Comparison of ENCODE assay signal across 10 mouse cellular contexts in genomic region chr7:44704363-44704762, GRCm38 (mm10). TPM values are rescaled to one million over a fixed set of nuclear protein-coding genes. Genes with fewer than 3 reads are reported as not detected.
A peak's percentile ranks its signal among the peaks of the same experiment; 100 is the strongest.
DNase-seq lines count a peak whose midpoint lies in the region; ATAC-seq and TF ChIP-seq lines count a peak whose summit lies in the region.
"Had no signal": no experiment of that assay in that cellular context is flagged by ENCODE, and none has a peak within 500 bp of the region (broad histone marks: within the 10 kb centered on the region; RNA-seq: fewer than 3 reads in every experiment).

No protein-coding gene starts in this region.

- no peak overlapping the region for H3K4me2 ChIP-seq in forebrain, embryonic 14.5 days (ENCODE audit: low read length)
- no peak overlapping the region for H3K4me2 ChIP-seq in midbrain, embryonic 14.5 days (ENCODE audit: low read length)
- H3K4me2 ChIP-seq in midbrain, embryonic 15.5 days = no peak overlapping the region
- H3K4me2 ChIP-seq: heart, embryonic 13.5 days; lung, embryonic 15.5 days had no signal

- TF ChIP-seq POLR2A in bone marrow, adult 2 months (IDR thresholded peaks at IDR 0.05; ENCODE audit: borderline replicate concordance, control insufficient read depth, low read depth, low read length) = no peak

- H3K9ac ChIP-seq in forebrain, embryonic 14.5 days (ENCODE audit: low read length) = no peak overlapping the region
- H3K9ac ChIP-seq in midbrain, embryonic 14.5 days (replicated peaks; ENCODE audit: low read length) = no peak overlapping the region
- no peak overlapping the region for H3K9ac ChIP-seq in midbrain, embryonic 15.5 days
- H3K9ac ChIP-seq: heart, embryonic 13.5 days; lung, embryonic 15.5 days had no signal

- WGBS in forebrain, embryonic 14.5 days = 55% methylated on average over 3 of the region's 3 CpGs
- WGBS in forebrain, embryonic 10.5 days = 58% methylated on average over 3 of the region's 3 CpGs
- WGBS in midbrain, embryonic 14.5 days = 56% methylated on average over 3 of the region's 3 CpGs
- WGBS in midbrain, embryonic 15.5 days = 57% methylated on average over 3 of the region's 3 CpGs
- WGBS in bone marrow, adult 2 months = 56% methylated on average over 3 of the region's 3 CpGs

- peak; percentile 48 for DNase-seq in forebrain, embryonic 14.5 days (ENCODE audit: low spot score)
- no peak for DNase-seq in forebrain, embryonic 10.5 days (ENCODE audit: extremely low spot score, low spot score)
- DNase-seq in midbrain, embryonic 14.5 days = peak; percentile 61
- DNase-seq in kidney, postnatal 4 days = peak; percentile 60 to 61
- peak; percentile 15 for DNase-seq in thymus, postnatal 0 days (ENCODE audit: low spot score)
- DNase-seq in ovary, postnatal 36 days (ENCODE audit: low spot score) = no peak

- H3K4me3 ChIP-seq in forebrain, embryonic 14.5 days (ENCODE audit: low read depth, low read length) = no peak overlapping the region
- no peak overlapping the region for H3K4me3 ChIP-seq in forebrain, embryonic 10.5 days
- H3K4me3 ChIP-seq in midbrain, embryonic 14.5 days (replicated peaks; ENCODE audit: low read depth, low read length) = no peak overlapping the region
- H3K4me3 ChIP-seq in midbrain, embryonic 15.5 days = no peak overlapping the region
- no peak overlapping the region for H3K4me3 ChIP-seq in bone marrow, adult 2 months (replicated peaks; ENCODE audit: control insufficient read depth, low read depth, low read length)
- H3K4me3 ChIP-seq: heart, embryonic 13.5 days; lung, embryonic 15.5 days had no signal

- H3K36me3 ChIP-seq in forebrain, embryonic 14.5 days (ENCODE audit: control insufficient read depth, insufficient read depth, low read length) = no peaks in the 10 kb centered on the region
- H3K36me3 ChIP-seq in forebrain, embryonic 10.5 days (replicated peaks) = no peaks in the 10 kb centered on the region
- H3K36me3 ChIP-seq in midbrain, embryonic 14.5 days (ENCODE audit: control insufficient read depth, insufficient read depth, low read length) = no peaks in the 10 kb centered on the region
- no peaks in the 10 kb centered on the region for H3K36me3 ChIP-seq in midbrain, embryonic 15.5 days (replicated peaks)
- H3K36me3 ChIP-seq: heart, embryonic 13.5 days; lung, embryonic 15.5 days had no signal

- no peaks in the 10 kb centered on the region for H3K9me3 ChIP-seq in forebrain, embryonic 14.5 days (replicated peaks; ENCODE audit: control insufficient read depth, low read length)
- no peaks in the 10 kb centered on the region for H3K9me3 ChIP-seq in forebrain, embryonic 10.5 days
- no peaks in the 10 kb centered on the region for H3K9me3 ChIP-seq in midbrain, embryonic 14.5 days (ENCODE audit: control insufficient read depth, low read length)
- H3K9me3 ChIP-seq in midbrain, embryonic 15.5 days = no peaks in the 10 kb centered on the region
- H3K9me3 ChIP-seq: lung, embryonic 15.5 days had no signal

- H3K27me3 ChIP-seq in forebrain, embryonic 14.5 days (replicated peaks; ENCODE audit: control insufficient read depth, insufficient read depth, low read length) = no peaks in the 10 kb centered on the region
- no peaks in the 10 kb centered on the region for H3K27me3 ChIP-seq in forebrain, embryonic 10.5 days (ENCODE audit: poor library complexity, severe bottlenecking)
- no peaks in the 10 kb centered on the region for H3K27me3 ChIP-seq in midbrain, embryonic 14.5 days (ENCODE audit: control insufficient read depth, insufficient read depth, low read length)
- no peaks in the 10 kb centered on the region; the same call in 1 of the 2 replicates for H3K27me3 ChIP-seq in midbrain, embryonic 15.5 days (replicated peaks)
- H3K27me3 ChIP-seq: lung, embryonic 15.5 days had no signal

- H3K4me1 ChIP-seq in forebrain, embryonic 14.5 days (ENCODE audit: control insufficient read depth, insufficient read depth, low read length) = no peaks in the 10 kb centered on the region
- peaks cover 11% of the 10 kb centered on the region for H3K4me1 ChIP-seq in forebrain, embryonic 10.5 days
- H3K4me1 ChIP-seq in midbrain, embryonic 14.5 days (ENCODE audit: control insufficient read depth, insufficient read depth, low read length) = no peaks in the 10 kb centered on the region
- no peaks in the 10 kb centered on the region for H3K4me1 ChIP-seq in midbrain, embryonic 15.5 days
- no peaks in the 10 kb centered on the region for H3K4me1 ChIP-seq in bone marrow, adult 2 months (ENCODE audit: control insufficient read depth, insufficient read depth, low read length)
- H3K4me1 ChIP-seq: heart, embryonic 13.5 days; lung, embryonic 15.5 days had no signal

- 0 out of 2 replicates have a peak, but pooled peaks have one; percentile 4 for TF ChIP-seq CTCF in bone marrow, adult 2 months (IDR thresholded peaks at IDR 0.05; ENCODE audit: control insufficient read depth, insufficient read depth, low read length)

- H3K27ac ChIP-seq in forebrain, embryonic 14.5 days (ENCODE audit: low read depth, low read length) = no peak overlapping the region
- no peak overlapping the region for H3K27ac ChIP-seq in forebrain, embryonic 10.5 days
- H3K27ac ChIP-seq in midbrain, embryonic 14.5 days (replicated peaks; ENCODE audit: low read depth, low read length) = no peak overlapping the region
- no peak overlapping the region for H3K27ac ChIP-seq in midbrain, embryonic 15.5 days
- H3K27ac ChIP-seq in bone marrow, adult 2 months (ENCODE audit: control insufficient read depth, insufficient read depth, low read depth, low read length, poor library complexity) = no peak overlapping the region
- H3K27ac ChIP-seq: heart, embryonic 13.5 days; lung, embryonic 15.5 days had no signal

- no peak for ATAC-seq in forebrain, embryonic 14.5 days
- no peak for ATAC-seq in midbrain, embryonic 14.5 days (ENCODE audit: low FRiP score, low TSS enrichment)
- no peak for ATAC-seq in midbrain, embryonic 15.5 days (replicated peaks)

RNA-seq across cellular contexts. Expression of gene Izumo2, which starts 4.2 kb away (rescaled TPM):
- not detected in 2 replicates for polyA plus RNA-seq in forebrain, embryonic 14.5 days (2014; fragmentation: Nextera tagmentation; extraction: Ambion mirVana)
- not detected in 2 replicates for polyA plus RNA-seq in forebrain, embryonic 10.5 days (2016; fragmentation: Nextera tagmentation; extraction: Ambion mirVana)
- not detected in 2 replicates for polyA plus RNA-seq in midbrain, embryonic 14.5 days (2014; fragmentation: Nextera tagmentation; extraction: Ambion mirVana)
- not detected in 2 replicates for polyA plus RNA-seq in midbrain, embryonic 15.5 days (2015; fragmentation: Nextera tagmentation; extraction: Ambion mirVana)
- not detected in 2 replicates for polyA plus RNA-seq in bone marrow, adult 2 months (2011; ENCODE audit: insufficient read depth, insufficient read length, low replicate concordance, missing spikeins)
- not detected in 2 replicates for polyA plus RNA-seq in thymus, postnatal 0 days (2015; fragmentation: Nextera tagmentation; extraction: Ambion mirVana)
- polyA plus RNA-seq: heart, embryonic 13.5 days; lung, embryonic 15.5 days had no signal

RNA-seq across cellular contexts. Expression of gene Myh14, which starts 33.7 kb away (rescaled TPM):
- 0.74 and 1.1 TPM in 2 replicates for polyA plus RNA-seq in forebrain, embryonic 14.5 days (2014; fragmentation: Nextera tagmentation; extraction: Ambion mirVana)
- polyA plus RNA-seq in forebrain, embryonic 10.5 days (2016; fragmentation: Nextera tagmentation; extraction: Ambion mirVana) = 1.5 and 1.8 TPM in 2 replicates
- polyA plus RNA-seq in midbrain, embryonic 14.5 days (2014; fragmentation: Nextera tagmentation; extraction: Ambion mirVana) = 2.5 and 2.7 TPM in 2 replicates
- polyA plus RNA-seq in midbrain, embryonic 15.5 days (2015; fragmentation: Nextera tagmentation; extraction: Ambion mirVana) = 2.3 and 2.9 TPM in 2 replicates
- polyA plus RNA-seq in bone marrow, adult 2 months (2011; ENCODE audit: insufficient read depth, insufficient read length, low replicate concordance, missing spikeins) = 0.41 TPM in 1 of 2 replicates, not detected in the other
- polyA plus RNA-seq in thymus, postnatal 0 days (2015; fragmentation: Nextera tagmentation; extraction: Ambion mirVana) = 0.66 and 1.0 TPM in 2 replicates

RNA-seq across cellular contexts. Expression of gene Vrk3, which starts 43.9 kb away (rescaled TPM):
- 32.0 and 33.5 TPM in 2 replicates for polyA plus RNA-seq in forebrain, embryonic 14.5 days (2014; fragmentation: Nextera tagmentation; extraction: Ambion mirVana)
- polyA plus RNA-seq in forebrain, embryonic 10.5 days (2016; fragmentation: Nextera tagmentation; extraction: Ambion mirVana) = 42.1 and 43.4 TPM in 2 replicates
- 22.6 and 26.8 TPM in 2 replicates for polyA plus RNA-seq in midbrain, embryonic 14.5 days (2014; fragmentation: Nextera tagmentation; extraction: Ambion mirVana)
- 28.4 and 29.7 TPM in 2 replicates for polyA plus RNA-seq in midbrain, embryonic 15.5 days (2015; fragmentation: Nextera tagmentation; extraction: Ambion mirVana)
- 21.6 and 33.6 TPM in 2 replicates for polyA plus RNA-seq in bone marrow, adult 2 months (2011; ENCODE audit: insufficient read depth, insufficient read length, low replicate concordance, missing spikeins)
- polyA plus RNA-seq in thymus, postnatal 0 days (2015; fragmentation: Nextera tagmentation; extraction: Ambion mirVana) = 63.7 and 66.8 TPM in 2 replicates

RNA-seq across cellular contexts. Expression of gene Zfp473, which starts 46.5 kb away (rescaled TPM):
- 1.2 and 1.3 TPM in 2 replicates for polyA plus RNA-seq in forebrain, embryonic 14.5 days (2014; fragmentation: Nextera tagmentation; extraction: Ambion mirVana)
- 3.5 and 4.3 TPM in 2 replicates for polyA plus RNA-seq in forebrain, embryonic 10.5 days (2016; fragmentation: Nextera tagmentation; extraction: Ambion mirVana)
- 0.58 and 0.89 TPM in 2 replicates for polyA plus RNA-seq in midbrain, embryonic 14.5 days (2014; fragmentation: Nextera tagmentation; extraction: Ambion mirVana)
- polyA plus RNA-seq in midbrain, embryonic 15.5 days (2015; fragmentation: Nextera tagmentation; extraction: Ambion mirVana) = 1.4 and 1.5 TPM in 2 replicates
- polyA plus RNA-seq in bone marrow, adult 2 months (2011; ENCODE audit: insufficient read depth, insufficient read length, low replicate concordance, missing spikeins) = 0.99 and 2.3 TPM in 2 replicates
- polyA plus RNA-seq in thymus, postnatal 0 days (2015; fragmentation: Nextera tagmentation; extraction: Ambion mirVana) = 0.82 and 1.7 TPM in 2 replicates

Comparison
In these comparisons a context has a peak if more than half of its experiments do, and no peak if none do; other contexts are left out.
1. DNase-seq: peak in forebrain, embryonic 14.5 days (single experiment), midbrain, embryonic 14.5 days (single experiment), kidney, postnatal 4 days (2 of 2) and thymus, postnatal 0 days (single experiment); none in forebrain, embryonic 10.5 days (single experiment) and ovary, postnatal 36 days (single experiment).